Mouse (Mus musculus) CD4-positive, CD25-positive, alpha-beta regulatory T cell, adult 9 weeks (primary cell): ENCODE data around the gene Nsun7. TPM values are rescaled to one million over a fixed set of nuclear protein-coding genes. Genes with fewer than 3 reads are reported as not detected.

Experiments used
- polyA plus RNA-seq: library from polyadenylated mRNA; unstranded; fragments of 100-300 nt; shearing (Covaris generic); gene quantifications from one replicate; pipeline ENCODE4 v1.2.1, GENCODE M21; 2017

The Nsun7 gene
- 0.36 TPM for polyA plus RNA-seq

DNA sequence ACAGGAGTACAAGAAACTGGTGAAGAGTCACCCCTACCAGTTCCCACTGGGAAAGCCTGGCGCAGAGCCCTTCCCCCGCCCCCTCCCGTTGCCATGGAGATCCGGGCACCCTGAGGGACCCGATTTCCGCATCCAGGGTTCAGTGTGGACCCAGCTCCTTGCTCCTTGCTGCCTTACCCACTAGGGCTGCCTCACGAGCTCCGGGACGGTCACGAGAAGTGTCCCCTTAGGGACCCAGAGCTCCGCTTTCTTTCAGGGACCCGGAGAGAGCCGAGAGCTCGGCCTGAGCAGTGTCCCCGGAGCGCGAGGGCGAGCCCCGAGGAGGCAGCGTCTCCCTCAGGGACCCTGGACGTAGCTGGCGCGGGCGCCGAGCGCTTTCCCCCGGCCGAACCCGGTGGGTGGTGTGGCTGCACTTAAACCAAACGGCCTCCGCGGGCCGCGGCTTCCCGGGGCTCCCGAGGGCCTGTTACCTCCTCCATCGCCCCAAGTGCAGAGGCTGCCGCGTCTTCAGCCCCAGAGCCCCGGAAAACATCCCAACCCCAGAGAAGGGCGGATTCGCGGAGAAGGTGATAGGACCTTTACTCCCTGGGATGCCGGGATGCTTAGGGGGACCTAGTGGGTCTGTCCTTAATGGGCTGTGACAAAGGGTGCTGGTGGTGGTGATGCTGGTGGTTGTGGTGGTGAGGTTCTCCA lies at the start of gene Nsun7:
Nsun7 (plus strand) TSS at position 142 of the 693 bp plus-strand sequence.

Other genes starting within 250 kb of the Nsun7 start
- 0.11 TPM for gene Rbm47, start 86.8 kb upstream of the Nsun7 start, polyA plus RNA-seq